Comparison of ENCODE assay signal across 19 mouse cellular contexts in genomic region chr13:109808946-109809345, GRCm38 (mm10).
DNase-seq lines count a peak whose midpoint lies in the region.
"Had no signal": no experiment of that assay in that cellular context is flagged by ENCODE, and none has a peak within 500 bp of the region (broad histone marks: within the 10 kb centered on the region; RNA-seq: fewer than 3 reads in every experiment).

No protein-coding gene starts in this region.

- H3K36me3 ChIP-seq in embryonic facial prominence, embryonic 10.5 days (replicated peaks): no peaks in the 10 kb centered on the region
- H3K36me3 ChIP-seq: embryonic facial prominence, embryonic 15.5 days; forebrain, embryonic 10.5 days; heart, embryonic 15.5 days; hindbrain, embryonic 10.5 days had no signal

- intact Hi-C loops in heart, postnatal 36 days (cut with DNase I): no loop called here

- H3K4me3 ChIP-seq in embryonic facial prominence, embryonic 10.5 days: no peak overlapping the region
- H3K4me3 ChIP-seq: embryonic facial prominence, embryonic 15.5 days; erythroblast, embryonic 14.5 days; forebrain, embryonic 10.5 days; heart, embryonic 15.5 days; hindbrain, embryonic 10.5 days had no signal

- 89% methylated on average over 7 of the region's 7 CpGs for WGBS in embryonic facial prominence, embryonic 10.5 days

- H3K9me3 ChIP-seq in embryonic facial prominence, embryonic 10.5 days: no peaks in the 10 kb centered on the region
- H3K9me3 ChIP-seq: embryonic facial prominence, embryonic 15.5 days; forebrain, embryonic 10.5 days; heart, embryonic 15.5 days; hindbrain, embryonic 10.5 days had no signal

- peaks cover 27% of the 10 kb centered on the region for H3K4me1 ChIP-seq in embryonic facial prominence, embryonic 10.5 days
- H3K4me1 ChIP-seq: hindbrain, embryonic 10.5 days had no signal

- peak overlapping the region; percentile 40; the same call in 1 of the 2 replicates for H3K27ac ChIP-seq in embryonic facial prominence, embryonic 10.5 days (replicated peaks)
- H3K27ac ChIP-seq: embryonic facial prominence, embryonic 15.5 days; forebrain, embryonic 10.5 days; heart, embryonic 15.5 days; hindbrain, embryonic 10.5 days; hindbrain, embryonic 14.5 days had no signal

- DNase-seq in heart, adult 11 months: peak; percentile 82
- no peak for DNase-seq in heart, postnatal 36 days
- DNase-seq in R1 (ENCODE audit: low read depth, low spot score): peak; percentile 54
- DNase-seq in embryonic facial prominence, embryonic 10.5 days (ENCODE audit: low spot score): no peak
- DNase-seq in testis, postnatal 14 days (ENCODE audit: low spot score): peak; percentile 40
- no peak for DNase-seq in right cerebral cortex, postnatal 14 days
- DNase-seq: adrenal gland, adult 2 months; adrenal gland, postnatal 25 days; cerebellum, adult 8-10 months; cerebellum, postnatal 25 days; gastrocnemius, postnatal 36 days; heart, adult 18-20 months; heart, postnatal 14 days had no signal

- H3K27me3 ChIP-seq in embryonic facial prominence, embryonic 10.5 days (replicated peaks; ENCODE audit: low read depth, poor library complexity, severe bottlenecking): no peaks in the 10 kb centered on the region
- H3K27me3 ChIP-seq: embryonic facial prominence, embryonic 15.5 days; heart, embryonic 15.5 days had no signal

Comparison
In these comparisons a context has a peak if more than half of its experiments do, and no peak if none do; other contexts are left out.
1. DNase-seq: peak in heart, adult 11 months (single experiment), R1 (single experiment) and testis, postnatal 14 days (single experiment); none in heart, postnatal 36 days (0 of 2), embryonic facial prominence, embryonic 10.5 days (single experiment) and right cerebral cortex, postnatal 14 days (single experiment).